Mouse (Mus musculus) ES-E14 (cell line): ENCODE measurements around the gene Crcp.

ENCODE experiments used
- MAFK ChIP-seq: IDR thresholded peaks from 2 replicates; pipeline ENCODE4 v1.6.1; 2014; ENCODE audit warnings: mild to moderate bottlenecking, low read depth, low read length, inconsistent platforms; ENCODE audit not compliant: insufficient read depth
- ZNF384 ChIP-seq: IDR thresholded peaks from 2 replicates; pipeline ENCODE4 v1.6.1; 2012; ENCODE audit warnings: low read depth, low read length, inconsistent platforms

DNA sequence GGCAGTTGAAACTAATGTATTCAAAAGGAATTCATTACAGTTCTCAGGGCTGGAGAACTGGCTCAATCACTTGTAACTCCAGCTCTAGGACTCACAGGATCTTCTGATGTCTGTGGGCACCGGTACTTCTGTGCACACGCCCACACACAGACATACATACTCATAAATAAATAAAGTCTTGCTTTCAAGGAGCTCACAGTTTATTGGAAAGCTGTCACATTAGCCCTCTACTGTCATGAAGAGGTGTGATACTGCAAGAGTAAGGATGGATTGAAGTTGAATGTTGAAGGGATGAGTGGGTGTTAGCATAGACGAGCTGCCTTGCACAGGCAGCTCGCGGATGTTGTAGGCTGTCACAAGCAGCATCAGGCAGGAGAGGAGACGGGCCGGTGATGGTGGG lies 58.9 kb downstream of the Crcp start:
- TF ChIP-seq MAFK (no peak), ZNF384 (no peak)
